Mouse (Mus musculus) thymus, postnatal 10 days (tissue): ENCODE results near the gene Aup1.

Experiments used
- DNase-seq, 2 experiments: peaks; one replicate each; pipeline ENCODE4 v3.0.0; 2021; ENCODE audit warnings: low spot score in 2 of 2

The Aup1 gene

GRCm38 (mm10) chr6:83104158-83104557 lies 49.8 kb downstream of the Aup1 start:
- no peak for DNase-seq
